Mouse (Mus musculus) limb, embryonic 13.5 days (tissue): ENCODE data around the gene Sertad3. TPM values are rescaled to one million over a fixed set of nuclear protein-coding genes. Genes with fewer than 3 reads are reported as not detected.

ENCODE experiments used
- ATAC-seq: fragments of 200-750 bp; cut with Nextera tagmentation; 2 replicates; pipeline ENCODE4 v1.8.0; 2017; ENCODE audit warnings: low read depth, moderate number of reproducible peaks, moderate TSS enrichment; ENCODE audit not compliant: low FRiP score
- H3K27ac ChIP-seq: fragments of 300-500 bp; sonication (generic); 2 replicates; pipeline ENCODE4 v1.5.1; 2015; ENCODE audit warnings: inconsistent platforms, mild to moderate bottlenecking, moderate library complexity
- H3K27me3 ChIP-seq: fragments of 300-500 bp; sonication (generic); 2 replicates; pipeline ENCODE4 v1.6.1; 2015; ENCODE audit warnings: mild to moderate bottlenecking, inconsistent platforms
- H3K36me3 ChIP-seq: fragments of 300-500 bp; sonication (generic); 2 replicates; pipeline ENCODE4 v1.6.1; 2015; ENCODE audit warnings: inconsistent platforms, mild to moderate bottlenecking, moderate library complexity
- H3K4me1 ChIP-seq: fragments of 300-500 bp; sonication (generic); 2 replicates; pipeline ENCODE4 v1.6.1; 2015; ENCODE audit warnings: inconsistent platforms
- H3K4me2 ChIP-seq: fragments of 300-500 bp; sonication (generic); replicated peaks from 2 replicates; pipeline ENCODE4 v1.6.1; 2015; ENCODE audit warnings: inconsistent platforms, mild to moderate bottlenecking, moderate library complexity
- H3K4me3 ChIP-seq: fragments of 300-500 bp; sonication (generic); 2 replicates; pipeline ENCODE4 v1.5.1; 2015; ENCODE audit warnings: moderate library complexity, mild to moderate bottlenecking, inconsistent platforms
- H3K9ac ChIP-seq: fragments of 300-500 bp; sonication (generic); 2 replicates; pipeline ENCODE4 v1.6.1; 2015; ENCODE audit warnings: mild to moderate bottlenecking, inconsistent platforms
- H3K9me3 ChIP-seq: fragments of 300-500 bp; sonication (generic); 2 replicates; pipeline ENCODE4 v1.6.1; 2016; ENCODE audit warnings: inconsistent platforms
- WGBS: fragments of 180-500 bp; shearing (Covaris S2); methylation state at CpG from one replicate; pipeline ENCODE4 v1.1.7; 2015; 5-methylcytosine and 5-hydroxymethylcytosine counted together
- polyA plus RNA-seq: library from polyadenylated mRNA; unstranded; fragments of >200 nt; fragmentation: Nextera tagmentation; extraction: Ambion mirVana; gene quantifications from 2 replicates; pipeline ENCODE4 v1.2.1, GENCODE M21; 2015

Gene Sertad3
- polyA plus RNA-seq, 1 experiment from 2014 or later, result 36.3 TPM

- H3K9ac ChIP-seq, result peak overlapping the region; percentile 70
- no peaks in the 10 kb centered on the region for H3K36me3 ChIP-seq
- no peak overlapping the region for H3K27ac ChIP-seq
- H3K4me3 ChIP-seq, result peak overlapping the region; percentile 62
- no peak for ATAC-seq
- H3K4me2 ChIP-seq, result peak overlapping the region; percentile 86
- H3K4me1 ChIP-seq, result peaks cover 17% of the 10 kb centered on the region
- 55% methylated on average over 15 of the region's 15 CpGs for WGBS
- H3K9me3 ChIP-seq, result no peaks in the 10 kb centered on the region
- H3K27me3 ChIP-seq, result peaks cover 38% of the 10 kb centered on the region
These were observed 25.0 kb upstream of the Sertad3 start for GRCm38 (mm10) chr7:27448421-27449206.

GRCm38 (mm10) chr7:27449256-27449862 lies 24.2 kb upstream of the Sertad3 start:
- H3K36me3 ChIP-seq, result no peaks in the 10 kb centered on the region
- no peak overlapping the region for H3K9ac ChIP-seq
- ATAC-seq, result no peak
- 64% methylated on average over 10 of the region's 10 CpGs for WGBS
- peaks cover 32% of the 10 kb centered on the region for H3K27me3 ChIP-seq
- H3K4me2 ChIP-seq, result peak overlapping the region; percentile 86; the same call in 1 of the 2 replicates
- H3K9me3 ChIP-seq, result no peaks in the 10 kb centered on the region
- H3K27ac ChIP-seq, result no peak overlapping the region
- no peak overlapping the region for H3K4me3 ChIP-seq
- H3K4me1 ChIP-seq, result peaks cover 17% of the 10 kb centered on the region

- Histone ChIP-seq H3K27ac (no peak overlapping the region), H3K4me1 (peaks cover 12% of the 10 kb centered on the region), H3K36me3 (no peaks in the 10 kb centered on the region), H3K4me3 (no peak overlapping the region), H3K27me3 (peaks cover 12% of the 10 kb centered on the region), H3K4me2 (no peak overlapping the region), H3K9ac (no peak overlapping the region), H3K9me3 (no peaks in the 10 kb centered on the region)
- no peak for ATAC-seq
- 91% methylated on average over 2 of the region's 2 CpGs for WGBS
These were observed 22.2 kb upstream of the Sertad3 start for GRCm38 (mm10) chr7:27451359-27451758.

DNA sequence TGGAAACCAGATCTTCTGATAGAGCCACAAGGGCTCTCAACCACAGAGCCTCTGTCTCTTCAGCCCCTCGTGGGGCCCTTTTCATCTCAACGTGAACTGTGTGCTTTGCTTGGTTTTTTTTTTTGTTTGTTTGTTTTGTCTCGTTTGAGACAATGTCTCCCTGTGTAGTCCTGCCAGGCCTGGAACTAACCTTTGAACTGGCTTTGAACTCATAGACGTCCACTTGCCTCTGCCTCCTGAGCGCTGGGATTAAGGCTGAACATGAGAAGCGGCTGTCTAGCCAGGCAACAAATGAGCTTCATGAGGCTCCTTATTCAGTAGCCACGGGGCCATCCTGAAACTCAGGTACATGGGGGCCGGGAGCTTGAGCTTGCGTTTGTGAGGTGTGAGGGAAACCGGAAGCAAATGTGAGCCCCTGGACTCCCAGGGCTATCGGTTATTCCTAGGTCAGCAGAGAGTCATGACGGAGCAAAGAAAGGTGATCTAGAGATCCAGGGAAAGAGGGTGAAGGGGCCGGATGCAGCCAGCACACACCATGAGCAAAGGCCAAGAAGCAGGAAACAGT lies 21.3 kb upstream of the Sertad3 start:
- Histone ChIP-seq H3K4me2 (no peak overlapping the region), H3K9me3 (no peaks in the 10 kb centered on the region)

GRCm38 (mm10) chr7:27454461-27455121 lies 19.0 kb upstream of the Sertad3 start:
- Histone ChIP-seq H3K9me3 (no peaks in the 10 kb centered on the region), H3K4me2 (no peak overlapping the region), H3K4me3 (no peak overlapping the region), H3K9ac (no peak overlapping the region), H3K27ac (no peak overlapping the region), H3K36me3 (no peaks in the 10 kb centered on the region), H3K4me1 (no peaks in the 10 kb centered on the region), H3K27me3 (no peaks in the 10 kb centered on the region)
- no peak for ATAC-seq
- 80% methylated on average over 10 of the region's 10 CpGs for WGBS

More for the DNA sequence above, 21.3 kb upstream of the Sertad3 start:
- Histone ChIP-seq H3K4me1 (peaks cover 8% of the 10 kb centered on the region), H3K27me3 (peaks cover 2% of the 10 kb centered on the region), H3K9ac (no peak overlapping the region), H3K4me3 (no peak overlapping the region), H3K27ac (no peak overlapping the region), H3K36me3 (no peaks in the 10 kb centered on the region)
- WGBS, result 55% methylated on average over 13 of the region's 13 CpGs
- no peak for ATAC-seq

DNA sequence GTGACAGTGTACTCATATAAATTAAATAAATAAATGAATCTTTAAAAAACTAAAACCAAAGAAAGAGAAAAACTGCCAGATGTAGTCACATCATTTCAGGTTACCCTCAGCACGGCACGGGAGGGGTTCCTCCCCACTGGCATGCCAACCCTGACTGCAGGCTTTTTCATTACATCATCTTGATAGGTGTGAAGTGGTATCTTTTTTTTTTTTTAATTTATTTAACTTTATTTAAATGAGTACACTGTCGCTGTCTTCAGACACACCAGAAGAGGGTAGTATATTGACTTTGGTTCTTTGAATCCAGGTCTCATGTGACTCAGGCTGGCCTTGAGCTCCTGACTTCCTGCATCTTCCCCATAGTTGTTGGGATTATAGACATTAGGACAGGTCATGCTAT lies 18.3 kb upstream of the Sertad3 start:
- 93% methylated on average over 3 of the region's 3 CpGs for WGBS
- no peaks in the 10 kb centered on the region for H3K4me1 ChIP-seq

DNA sequence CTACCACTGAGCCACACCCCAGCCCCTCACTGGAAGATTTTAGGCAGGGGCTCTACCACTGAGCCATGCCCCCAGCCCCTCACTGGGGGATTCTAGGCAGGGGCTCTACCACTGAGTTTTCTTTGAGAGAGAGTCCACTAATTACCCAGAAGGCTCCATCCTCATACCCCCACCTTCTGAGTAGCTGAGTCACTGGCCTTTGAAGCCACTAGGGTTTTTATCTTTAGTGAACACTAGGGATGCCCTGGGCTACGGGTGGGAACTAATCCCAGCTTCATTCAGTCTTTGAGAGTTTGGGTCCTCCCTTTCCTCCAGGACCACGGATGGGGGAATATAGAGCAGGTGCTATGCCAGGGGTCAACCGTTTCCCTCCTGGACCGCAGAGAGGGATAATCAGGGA lies 15.0 kb upstream of the Sertad3 start:
- WGBS, result 88% methylated on average over 4 of the region's 4 CpGs
- Histone ChIP-seq H3K27ac (no peak overlapping the region), H3K4me2 (no peak overlapping the region), H3K9me3 (no peaks in the 10 kb centered on the region), H3K4me3 (no peak overlapping the region), H3K27me3 (no peaks in the 10 kb centered on the region), H3K36me3 (no peaks in the 10 kb centered on the region), H3K9ac (no peak overlapping the region), H3K4me1 (no peaks in the 10 kb centered on the region)
- ATAC-seq, result no peak

More for the DNA sequence above, 18.3 kb upstream of the Sertad3 start:
- H3K27ac ChIP-seq, result no peak overlapping the region
- no peak overlapping the region for H3K4me2 ChIP-seq
- no peaks in the 10 kb centered on the region for H3K36me3 ChIP-seq
- ATAC-seq, result no peak
- H3K27me3 ChIP-seq, result no peaks in the 10 kb centered on the region
- H3K9ac ChIP-seq, result no peak overlapping the region
- no peak overlapping the region for H3K4me3 ChIP-seq
- no peaks in the 10 kb centered on the region for H3K9me3 ChIP-seq

DNA sequence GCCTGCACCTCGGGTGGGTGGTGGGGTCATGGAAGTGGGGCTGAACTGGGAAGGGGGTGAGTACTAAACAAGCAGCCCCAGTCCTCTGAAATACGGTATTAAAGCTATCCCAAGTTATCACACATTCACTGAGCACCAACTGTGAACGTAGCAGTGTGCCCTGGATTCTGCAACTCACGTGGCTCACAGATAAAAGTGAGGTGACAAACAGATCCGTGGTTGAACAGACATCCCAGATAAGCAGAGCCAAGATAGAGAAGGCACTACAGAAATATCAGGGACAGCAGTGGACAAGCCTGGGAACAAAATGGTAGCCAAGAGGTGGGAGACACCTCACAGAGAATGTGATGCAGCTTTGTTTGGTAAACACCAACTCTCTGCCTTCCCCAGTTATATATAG lies 13.9 kb upstream of the Sertad3 start:
- no peak overlapping the region for H3K4me3 ChIP-seq
- H3K27me3 ChIP-seq, result no peaks in the 10 kb centered on the region
- WGBS, result 93% methylated on average over 5 of the region's 5 CpGs
- no peaks in the 10 kb centered on the region for H3K4me1 ChIP-seq
- no peak overlapping the region for H3K9ac ChIP-seq
- H3K4me2 ChIP-seq, result no peak overlapping the region
- no peaks in the 10 kb centered on the region for H3K9me3 ChIP-seq
- no peak for ATAC-seq
- H3K27ac ChIP-seq, result no peak overlapping the region
- no peaks in the 10 kb centered on the region for H3K36me3 ChIP-seq

GRCm38 (mm10) chr7:27460477-27460876 lies 13.1 kb upstream of the Sertad3 start:
- Histone ChIP-seq H3K36me3 (no peaks in the 10 kb centered on the region), H3K27ac (no peak overlapping the region), H3K4me3 (no peak overlapping the region), H3K9me3 (no peaks in the 10 kb centered on the region), H3K9ac (no peak overlapping the region), H3K4me2 (no peak overlapping the region), H3K4me1 (no peaks in the 10 kb centered on the region), H3K27me3 (no peaks in the 10 kb centered on the region)
- 75% methylated on average over 6 of the region's 6 CpGs for WGBS
- ATAC-seq, result no peak

GRCm38 (mm10) chr7:27467648-27468047 lies 5.9 kb upstream of the Sertad3 start:
- no peak for ATAC-seq
- Histone ChIP-seq H3K27me3 (no peaks in the 10 kb centered on the region), H3K9me3 (no peaks in the 10 kb centered on the region), H3K4me2 (no peak overlapping the region), H3K4me3 (no peak overlapping the region), H3K36me3 (no peaks in the 10 kb centered on the region), H3K4me1 (peaks cover 4% of the 10 kb centered on the region; the same call in 1 of the 2 replicates), H3K9ac (no peak overlapping the region), H3K27ac (no peak overlapping the region)
- WGBS, result 27% methylated on average over 4 of the region's 4 CpGs

- H3K4me2 ChIP-seq, result no peak overlapping the region
- no peak overlapping the region for H3K9ac ChIP-seq
- H3K36me3 ChIP-seq, result peaks cover 9% of the 10 kb centered on the region
- no peaks in the 10 kb centered on the region for H3K9me3 ChIP-seq
- peaks cover 15% of the 10 kb centered on the region for H3K4me1 ChIP-seq
- no peaks in the 10 kb centered on the region for H3K27me3 ChIP-seq
- no peak for ATAC-seq
- H3K4me3 ChIP-seq, result no peak overlapping the region
- 91% methylated on average over 11 of the region's 11 CpGs for WGBS
- no peak overlapping the region for H3K27ac ChIP-seq
These were observed 2.0 kb upstream of the Sertad3 start for GRCm38 (mm10) chr7:27471390-27472120.
